In genomic region chr10:59262021-59262420, GRCm38 (mm10) we compare ENCODE assay signal across 28 mouse cellular contexts. TPM values are rescaled to one million over a fixed set of nuclear protein-coding genes. Genes with fewer than 3 reads are reported as not detected.
DNase-seq lines count a peak whose midpoint lies in the region; ATAC-seq lines count a peak whose summit lies in the region.
"Had no signal": no experiment of that assay in that cellular context is flagged by ENCODE, and none has a peak within 500 bp of the region (broad histone marks: within the 10 kb centered on the region; RNA-seq: fewer than 3 reads in every experiment).

No protein-coding gene starts in this region.

- WGBS in forebrain, embryonic 14.5 days = 73% methylated on average over 1 of the region's 1 CpGs
- 76% methylated on average over 1 of the region's 1 CpGs for WGBS in forebrain, embryonic 15.5 days
- 50% methylated on average over 1 of the region's 1 CpGs for WGBS in limb, embryonic 13.5 days
- 83% methylated on average over 1 of the region's 1 CpGs for WGBS in limb, embryonic 10.5 days

- H3K36me3 ChIP-seq in forebrain, embryonic 14.5 days (ENCODE audit: control insufficient read depth, insufficient read depth, low read length) = no peaks in the 10 kb centered on the region
- H3K36me3 ChIP-seq in forebrain, embryonic 15.5 days = no peaks in the 10 kb centered on the region
- no peaks in the 10 kb centered on the region for H3K36me3 ChIP-seq in limb, embryonic 13.5 days
- no peaks in the 10 kb centered on the region for H3K36me3 ChIP-seq in limb, embryonic 10.5 days
- H3K36me3 ChIP-seq: embryonic facial prominence, embryonic 12.5 days; embryonic facial prominence, embryonic 15.5 days; forebrain, embryonic 10.5 days; forebrain, embryonic 12.5 days; G1E had no signal

- ATAC-seq in forebrain, embryonic 14.5 days = 0 out of 2 replicates have a peak, but pooled peaks have one; percentile 26
- no peak for ATAC-seq in forebrain, embryonic 15.5 days (replicated peaks)
- 0 out of 2 replicates have a peak, but pooled peaks have one; percentile 15 for ATAC-seq in limb, embryonic 13.5 days (ENCODE audit: low FRiP score, low read depth)
- ATAC-seq: activated CD4-positive, CD25-positive, alpha-beta regulatory T cell, adult 4 months; CD4-positive, CD25-positive, alpha-beta regulatory T cell, adult 4 months; forebrain, embryonic 16.5 days; Patski had no signal

- DNase-seq in forebrain, embryonic 14.5 days (ENCODE audit: low spot score) = no peak
- DNase-seq in limb, embryonic 10.5 days (ENCODE audit: low spot score) = no peak
- peak; percentile 75 for DNase-seq in NIH3T3 (ENCODE audit: low read depth)
- DNase-seq in right cerebral cortex, postnatal 10 days (ENCODE audit: low spot score in 2 of 2) = no peak
- DNase-seq in Muller cell, postnatal 12 days (ENCODE audit: inconsistent ontology term) = no peak
- DNase-seq: adrenal gland, postnatal 10 days; adrenal gland, postnatal 25 days; B cell, adult 2 months; cerebellum, adult 11-12 months; cerebellum, adult 2 months; cerebellum, adult 9-10 months; cerebellum, postnatal 10 days; cerebellum, postnatal 36 days; embryo, embryonic 11 days had no signal

- H3K4me1 ChIP-seq in forebrain, embryonic 14.5 days (ENCODE audit: control insufficient read depth, insufficient read depth, low read length) = no peaks in the 10 kb centered on the region; the same call in 1 of the 2 replicates
- H3K4me1 ChIP-seq in forebrain, embryonic 15.5 days = peaks cover 13% of the 10 kb centered on the region
- H3K4me1 ChIP-seq in limb, embryonic 13.5 days = peaks cover 23% of the 10 kb centered on the region
- peaks cover 26% of the 10 kb centered on the region for H3K4me1 ChIP-seq in limb, embryonic 10.5 days
- H3K4me1 ChIP-seq in brown adipose tissue, adult 24 weeks (ENCODE audit: control insufficient read depth, insufficient read depth, insufficient read length, low read length) = peaks cover 20% of the 10 kb centered on the region

- H3K27ac ChIP-seq in forebrain, embryonic 14.5 days (ENCODE audit: low read depth, low read length) = no peak overlapping the region
- no peak overlapping the region for H3K27ac ChIP-seq in forebrain, embryonic 15.5 days (replicated peaks)
- H3K27ac ChIP-seq in limb, embryonic 13.5 days = no peak overlapping the region
- no peak overlapping the region for H3K27ac ChIP-seq in limb, embryonic 10.5 days
- H3K27ac ChIP-seq in brown adipose tissue, adult 24 weeks (replicated peaks; ENCODE audit: low read depth, low read length) = 0 out of 2 replicates have a peak overlapping the region, but pooled peaks have one; percentile 14
- H3K27ac ChIP-seq: embryonic facial prominence, embryonic 12.5 days; embryonic facial prominence, embryonic 15.5 days; forebrain, embryonic 10.5 days; forebrain, embryonic 12.5 days had no signal

- H3K9me3 ChIP-seq in forebrain, embryonic 14.5 days (replicated peaks; ENCODE audit: control insufficient read depth, low read length) = no peaks in the 10 kb centered on the region
- H3K9me3 ChIP-seq in forebrain, embryonic 15.5 days = no peaks in the 10 kb centered on the region
- H3K9me3 ChIP-seq in limb, embryonic 13.5 days = no peaks in the 10 kb centered on the region
- no peaks in the 10 kb centered on the region for H3K9me3 ChIP-seq in limb, embryonic 10.5 days (replicated peaks)
- H3K9me3 ChIP-seq: embryonic facial prominence, embryonic 12.5 days; embryonic facial prominence, embryonic 15.5 days; forebrain, embryonic 10.5 days; forebrain, embryonic 12.5 days; G1E had no signal

- H3K4me2 ChIP-seq in forebrain, embryonic 14.5 days (ENCODE audit: low read length) = no peak overlapping the region
- no peak overlapping the region for H3K4me2 ChIP-seq in forebrain, embryonic 15.5 days (replicated peaks)
- H3K4me2 ChIP-seq in limb, embryonic 13.5 days (replicated peaks) = no peak overlapping the region
- H3K4me2 ChIP-seq: embryonic facial prominence, embryonic 12.5 days; embryonic facial prominence, embryonic 15.5 days; forebrain, embryonic 12.5 days had no signal

- H3K27me3 ChIP-seq in forebrain, embryonic 14.5 days (replicated peaks; ENCODE audit: control insufficient read depth, insufficient read depth, low read length) = no peaks in the 10 kb centered on the region
- H3K27me3 ChIP-seq in forebrain, embryonic 15.5 days = no peaks in the 10 kb centered on the region
- H3K27me3 ChIP-seq in limb, embryonic 13.5 days = no peaks in the 10 kb centered on the region
- no peaks in the 10 kb centered on the region for H3K27me3 ChIP-seq in limb, embryonic 10.5 days (ENCODE audit: low read depth, poor library complexity, severe bottlenecking)
- H3K27me3 ChIP-seq: CH12.LX; embryonic facial prominence, embryonic 12.5 days; embryonic facial prominence, embryonic 15.5 days; forebrain, embryonic 12.5 days; Patski had no signal

- no peak overlapping the region for H3K9ac ChIP-seq in forebrain, embryonic 14.5 days (ENCODE audit: low read length)
- no peak overlapping the region for H3K9ac ChIP-seq in forebrain, embryonic 15.5 days (replicated peaks)
- H3K9ac ChIP-seq in limb, embryonic 13.5 days = no peak overlapping the region
- H3K9ac ChIP-seq: embryonic facial prominence, embryonic 12.5 days; embryonic facial prominence, embryonic 15.5 days; forebrain, embryonic 12.5 days had no signal

- no peak overlapping the region for H3K4me3 ChIP-seq in forebrain, embryonic 14.5 days (ENCODE audit: low read depth, low read length)
- no peak overlapping the region for H3K4me3 ChIP-seq in forebrain, embryonic 15.5 days
- no peak overlapping the region for H3K4me3 ChIP-seq in limb, embryonic 13.5 days
- H3K4me3 ChIP-seq in limb, embryonic 10.5 days = no peak overlapping the region
- H3K4me3 ChIP-seq in brown adipose tissue, adult 24 weeks (ENCODE audit: insufficient read depth, low read depth, low read length) = no peak overlapping the region
- H3K4me3 ChIP-seq: embryonic facial prominence, embryonic 12.5 days; embryonic facial prominence, embryonic 15.5 days; erythroblast, embryonic 14.5 days; forebrain, embryonic 10.5 days; forebrain, embryonic 12.5 days had no signal

RNA-seq across cellular contexts. Expression of gene Sowahc, which starts 40.3 kb away (rescaled TPM):
- 10.8 and 13.1 TPM in 2 replicates for polyA plus RNA-seq in forebrain, embryonic 14.5 days (2014; fragmentation: Nextera tagmentation; extraction: Ambion mirVana)
- 16.2 and 17.8 TPM in 2 replicates for polyA plus RNA-seq in forebrain, embryonic 15.5 days (2015; fragmentation: Nextera tagmentation; extraction: Ambion mirVana)
- polyA plus RNA-seq in limb, embryonic 13.5 days (2015; fragmentation: Nextera tagmentation; extraction: Ambion mirVana) = 14.1 and 15.6 TPM in 2 replicates
- 11.1 and 12.1 TPM in 2 replicates for polyA plus RNA-seq in limb, embryonic 10.5 days (2016; fragmentation: Nextera tagmentation; extraction: Ambion mirVana)
- polyA plus RNA-seq in brown adipose tissue, adult 24 weeks (2012; ENCODE audit: insufficient read depth, insufficient read length, missing spikeins) = 24.0 and 37.9 TPM in 2 replicates
- polyA plus RNA-seq: erythroblast, embryonic 14.5 days had no signal

RNA-seq across cellular contexts. Expression of gene Sept10, which starts 40.4 kb away (rescaled TPM):
- 30.7 and 32.0 TPM in 2 replicates for polyA plus RNA-seq in forebrain, embryonic 14.5 days (2014; fragmentation: Nextera tagmentation; extraction: Ambion mirVana)
- polyA plus RNA-seq in forebrain, embryonic 15.5 days (2015; fragmentation: Nextera tagmentation; extraction: Ambion mirVana) = 25.2 and 25.8 TPM in 2 replicates
- polyA plus RNA-seq in limb, embryonic 13.5 days (2015; fragmentation: Nextera tagmentation; extraction: Ambion mirVana) = 46.4 and 49.6 TPM in 2 replicates
- 45.0 and 45.4 TPM in 2 replicates for polyA plus RNA-seq in limb, embryonic 10.5 days (2016; fragmentation: Nextera tagmentation; extraction: Ambion mirVana)
- polyA plus RNA-seq in brown adipose tissue, adult 24 weeks (2012; ENCODE audit: insufficient read depth, insufficient read length, missing spikeins) = 25.7 and 37.1 TPM in 2 replicates
- polyA plus RNA-seq: erythroblast, embryonic 14.5 days had no signal
